Mouse (Mus musculus) liver, adult 2 months (tissue): ENCODE results near the gene Slc4a5.

Source experiments
- CTCF ChIP-seq: fragments of 200-500 bp; IDR thresholded peaks from 2 replicates; pipeline ENCODE4 v1.5.1; 2011; ENCODE audit warnings: low read depth, low read length, control low read depth
- POLR2A ChIP-seq: fragments of 200-500 bp; IDR thresholded peaks from 2 replicates; pipeline ENCODE4 v1.6.1; 2011; ENCODE audit warnings: low read length, control low read depth; ENCODE audit not compliant: insufficient read depth; ENCODE audit errors: extremely low read depth

- TF ChIP-seq CTCF (0 out of 2 replicates have a peak, but pooled peaks have one; percentile 8), POLR2A (no peak)
Measured at GRCm38 (mm10) chr6:83265253-83265652, 45.6 kb downstream of the Slc4a5 start.
